Mouse (Mus musculus) hindbrain, embryonic 15.5 days (tissue): Measurements from ENCODE around the gene Irx3. TPM values are rescaled to one million over a fixed set of nuclear protein-coding genes. Genes with fewer than 3 reads are reported as not detected.

Experiments used
- ATAC-seq: fragments of 200-750 bp; cut with Nextera tagmentation; 2 replicates; pipeline ENCODE4 v1.8.0; 2017; ENCODE audit warnings: low read depth, moderate number of reproducible peaks, moderate TSS enrichment; ENCODE audit not compliant: low FRiP score
- H3K27ac ChIP-seq: fragments of 300-500 bp; sonication (generic); replicated peaks from 2 replicates; pipeline ENCODE4 v1.5.1; 2015; ENCODE audit warnings: mild to moderate bottlenecking, inconsistent platforms
- H3K27me3 ChIP-seq: fragments of 300-500 bp; sonication (generic); 2 replicates; pipeline ENCODE4 v1.6.1; 2015; ENCODE audit warnings: control low read depth, inconsistent platforms
- H3K36me3 ChIP-seq: fragments of 300-500 bp; sonication (generic); 2 replicates; pipeline ENCODE4 v1.6.1; 2015; ENCODE audit warnings: control low read depth, inconsistent platforms
- H3K4me1 ChIP-seq: fragments of 300-500 bp; sonication (generic); replicated peaks from 2 replicates; pipeline ENCODE4 v1.6.1; 2015; ENCODE audit warnings: control low read depth, inconsistent platforms
- H3K4me2 ChIP-seq: fragments of 300-500 bp; sonication (generic); 2 replicates; pipeline ENCODE4 v1.6.1; 2015; ENCODE audit warnings: moderate library complexity, mild to moderate bottlenecking, inconsistent platforms
- H3K4me3 ChIP-seq: fragments of 300-500 bp; sonication (generic); 2 replicates; pipeline ENCODE4 v1.5.1; 2015; ENCODE audit warnings: mild to moderate bottlenecking, inconsistent platforms
- H3K9ac ChIP-seq: fragments of 300-500 bp; sonication (generic); 2 replicates; pipeline ENCODE4 v1.6.1; 2015; ENCODE audit warnings: inconsistent platforms
- H3K9me3 ChIP-seq: fragments of 300-500 bp; sonication (generic); 2 replicates; pipeline ENCODE4 v1.6.1; 2016; ENCODE audit warnings: control low read depth, inconsistent platforms
- WGBS: fragments of 180-500 bp; shearing (Covaris S2); methylation state at CpG from one replicate; pipeline ENCODE4 v1.1.7; 2015; 5-methylcytosine and 5-hydroxymethylcytosine counted together
- polyA plus RNA-seq: library from polyadenylated mRNA; unstranded; fragments of >200 nt; fragmentation: Nextera tagmentation; extraction: Ambion mirVana; gene quantifications from 2 replicates; pipeline ENCODE4 v1.2.1, GENCODE M21; 2015

Gene Irx3
- polyA plus RNA-seq, 1 experiment from 2014 or later: 18.3 TPM

- ATAC-seq: no peak
- Histone ChIP-seq H3K27me3 (0 out of 2 replicates have a peak, but pooled peaks cover 2% of the 10 kb centered on the region), H3K9me3 (no peaks in the 10 kb centered on the region), H3K9ac (no peak overlapping the region), H3K4me3 (no peak overlapping the region), H3K36me3 (no peaks in the 10 kb centered on the region), H3K4me1 (no peaks in the 10 kb centered on the region), H3K27ac (no peak overlapping the region), H3K4me2 (no peak overlapping the region)
- 90% methylated on average over 9 of the region's 9 CpGs for WGBS
These were observed 46.8 kb downstream of the Irx3 start for GRCm38 (mm10) chr8:91755062-91755461.

- peaks cover 9% of the 10 kb centered on the region; the same call in 1 of the 2 replicates for H3K4me1 ChIP-seq
- H3K4me3 ChIP-seq: no peak overlapping the region
- H3K36me3 ChIP-seq: no peaks in the 10 kb centered on the region
- no peak overlapping the region for H3K4me2 ChIP-seq
- no peak overlapping the region for H3K9ac ChIP-seq
- H3K27me3 ChIP-seq: 0 out of 2 replicates have a peak, but pooled peaks cover 2% of the 10 kb centered on the region
- no peak for ATAC-seq
- H3K9me3 ChIP-seq: no peaks in the 10 kb centered on the region
- 87% methylated on average over 7 of the region's 7 CpGs for WGBS
- no peak overlapping the region for H3K27ac ChIP-seq
These were observed 51.1 kb downstream of the Irx3 start for GRCm38 (mm10) chr8:91750794-91751125.

DNA sequence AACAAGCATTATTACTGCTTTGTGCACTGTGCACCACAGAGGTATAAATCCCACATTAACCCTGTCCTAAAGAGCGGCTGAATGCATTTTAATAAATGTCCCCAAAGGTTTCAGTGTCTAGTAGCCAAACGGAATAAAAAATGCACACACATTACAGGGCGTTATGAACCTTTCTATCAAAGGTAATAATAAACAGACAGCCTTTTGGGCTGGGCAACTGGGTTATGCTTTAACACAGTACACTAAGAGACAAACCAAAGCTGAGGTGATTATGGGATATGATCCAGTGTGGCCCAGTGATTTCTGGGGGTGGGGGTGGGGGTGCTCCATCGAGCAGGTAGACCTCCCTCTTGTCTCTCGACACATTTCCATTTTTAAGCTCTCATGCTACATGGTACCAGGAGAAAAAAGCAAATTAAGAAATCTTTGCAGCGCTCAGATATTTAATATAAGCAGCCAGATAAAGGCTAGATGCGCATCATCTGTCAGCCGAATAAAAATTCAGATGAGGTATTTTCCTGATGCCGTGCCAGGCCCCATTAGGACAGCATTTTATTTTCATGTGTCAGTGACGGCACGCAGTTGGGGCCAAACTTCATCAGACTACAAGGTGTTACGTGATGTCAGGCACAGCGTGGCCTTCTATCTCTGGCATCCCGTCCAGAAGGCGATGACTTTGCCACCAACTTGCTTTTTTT is 51.6 kb downstream of the Irx3 start:
- Histone ChIP-seq H3K4me2 (no peak overlapping the region), H3K27ac (no peak overlapping the region), H3K4me1 (peaks cover 11% of the 10 kb centered on the region; the same call in 1 of the 2 replicates), H3K36me3 (no peaks in the 10 kb centered on the region), H3K9ac (no peak overlapping the region), H3K4me3 (no peak overlapping the region), H3K27me3 (no peaks in the 10 kb centered on the region), H3K9me3 (no peaks in the 10 kb centered on the region)
- ATAC-seq: no peak
- WGBS: 68% methylated on average over 15 of the region's 15 CpGs

- Histone ChIP-seq H3K4me3 (no peak overlapping the region), H3K36me3 (no peaks in the 10 kb centered on the region), H3K27ac (no peak overlapping the region), H3K27me3 (no peaks in the 10 kb centered on the region), H3K9ac (no peak overlapping the region), H3K4me1 (peaks cover 11% of the 10 kb centered on the region; the same call in 1 of the 2 replicates), H3K4me2 (no peak overlapping the region), H3K9me3 (no peaks in the 10 kb centered on the region)
- WGBS: 67% methylated on average over 5 of the region's 5 CpGs
- no peak for ATAC-seq
These were observed 52.5 kb downstream of the Irx3 start for GRCm38 (mm10) chr8:91749412-91749811.
